Mouse (Mus musculus) splenic B cell, adult 2 months (primary cell): ENCODE data around the gene Upp1.

Experiments
- DNase-seq: peaks from one replicate; pipeline ENCODE4 v3.0.0-alpha.2; 2011; ENCODE audit warnings: low read depth, low spot score
- H3K27me3 ChIP-seq: 2 replicates; pipeline ENCODE4 v1.6.1; 2012; ENCODE audit warnings: mild to moderate bottlenecking, low read length, moderate library complexity, mixed read lengths; ENCODE audit not compliant: control insufficient read depth, poor library complexity, insufficient read depth, severe bottlenecking
- H3K36me3 ChIP-seq: 2 replicates; pipeline ENCODE4 v1.6.1; 2012; ENCODE audit warnings: mild to moderate bottlenecking, low read length, moderate library complexity, mixed read lengths; ENCODE audit not compliant: control insufficient read depth, poor library complexity, insufficient read depth, severe bottlenecking

Gene Upp1

DNA sequence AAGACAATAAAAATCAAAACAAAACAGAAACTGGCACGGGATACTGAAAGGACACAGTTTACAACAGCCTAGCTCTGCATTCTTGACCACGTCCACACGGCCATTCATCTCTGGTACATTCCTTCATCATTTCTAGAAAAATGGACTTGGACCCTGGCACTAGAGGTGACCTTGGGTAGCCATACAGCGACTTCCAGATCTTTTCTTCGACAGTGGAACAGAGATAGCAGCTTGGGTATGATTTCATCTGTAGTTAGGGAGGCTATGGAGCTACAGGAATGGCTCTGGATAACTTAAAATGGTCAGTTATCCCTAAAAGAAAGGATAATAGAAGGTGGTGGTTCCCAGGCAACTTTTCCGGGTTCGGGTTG, at the start of gene Upp1:
Gene Upp1, plus strand, starts transcription at position 54 of the 371 bp plus-strand sequence.
- DNase-seq: no peak
- Histone ChIP-seq H3K36me3 (no peaks in the 10 kb centered on the region), H3K27me3 (0 out of 2 replicates have a peak, but pooled peaks cover 1% of the 10 kb centered on the region)

- no peak for DNase-seq
- Histone ChIP-seq H3K36me3 (no peaks in the 10 kb centered on the region), H3K27me3 (no peaks in the 10 kb centered on the region)
Measured at GRCm38 (mm10) chr11:9076444-9076843, 41.5 kb upstream of the Upp1 start.

DNA sequence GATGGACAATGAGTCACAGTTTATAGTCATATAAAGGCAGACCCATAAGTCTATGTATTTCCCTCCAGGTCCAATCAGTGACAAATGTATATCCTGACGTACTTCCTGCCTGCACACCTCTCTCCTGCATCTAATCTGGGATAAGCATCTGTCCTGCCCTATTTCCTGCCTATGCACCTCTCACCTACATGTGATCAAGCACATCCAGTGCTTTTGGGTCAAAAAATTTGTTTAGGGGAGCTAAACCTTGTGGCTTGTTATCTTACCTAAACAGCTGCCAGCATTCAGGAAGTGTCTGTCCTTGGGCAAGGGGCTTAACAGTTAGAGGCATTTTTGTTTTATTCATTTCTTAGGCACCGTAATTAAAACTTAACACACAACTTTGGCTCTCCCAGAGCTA, 4.7 kb upstream of the Upp1 start:
- no peak for DNase-seq
- Histone ChIP-seq H3K36me3 (no peaks in the 10 kb centered on the region), H3K27me3 (0 out of 2 replicates have a peak, but pooled peaks cover 1% of the 10 kb centered on the region)

DNA sequence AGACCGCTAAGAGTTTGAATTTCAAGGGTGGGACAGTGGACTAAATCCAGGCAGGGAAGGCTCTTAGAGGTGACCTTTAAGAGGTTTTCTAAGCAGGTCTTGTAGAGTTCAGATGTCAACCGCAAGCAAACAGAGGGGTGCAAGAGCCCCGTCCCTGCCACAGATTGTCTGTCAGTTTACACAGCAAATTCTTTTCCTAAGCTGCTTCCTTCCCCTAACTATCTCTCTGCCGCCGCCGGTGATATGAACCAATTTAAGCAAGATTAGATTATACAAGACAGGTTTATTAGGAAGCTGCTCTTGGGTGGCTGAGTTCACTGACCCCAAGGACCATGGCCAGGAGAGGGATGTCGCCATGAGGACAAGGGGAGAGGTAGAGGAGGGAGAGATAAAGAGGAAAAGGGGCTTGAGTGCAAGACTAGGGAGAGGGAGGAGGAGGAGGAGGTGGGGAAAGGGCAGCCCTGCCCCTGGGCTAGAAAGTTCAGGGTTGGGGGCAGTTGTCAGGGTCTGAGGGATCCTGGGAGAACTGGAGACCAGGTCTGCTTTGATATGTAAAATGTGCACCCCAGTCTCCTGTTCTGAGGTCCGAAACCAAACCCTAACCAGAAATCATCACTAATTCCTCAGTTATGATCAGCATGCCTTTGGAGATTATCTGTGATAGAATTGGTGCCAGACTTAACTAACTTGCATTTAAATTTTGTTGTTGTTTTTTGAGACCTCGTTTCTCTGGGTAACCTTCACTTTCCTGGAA, 2.4 kb upstream of the Upp1 start:
- Histone ChIP-seq H3K36me3 (no peaks in the 10 kb centered on the region), H3K27me3 (0 out of 2 replicates have a peak, but pooled peaks cover 1% of the 10 kb centered on the region)
- no peak for DNase-seq

DNA sequence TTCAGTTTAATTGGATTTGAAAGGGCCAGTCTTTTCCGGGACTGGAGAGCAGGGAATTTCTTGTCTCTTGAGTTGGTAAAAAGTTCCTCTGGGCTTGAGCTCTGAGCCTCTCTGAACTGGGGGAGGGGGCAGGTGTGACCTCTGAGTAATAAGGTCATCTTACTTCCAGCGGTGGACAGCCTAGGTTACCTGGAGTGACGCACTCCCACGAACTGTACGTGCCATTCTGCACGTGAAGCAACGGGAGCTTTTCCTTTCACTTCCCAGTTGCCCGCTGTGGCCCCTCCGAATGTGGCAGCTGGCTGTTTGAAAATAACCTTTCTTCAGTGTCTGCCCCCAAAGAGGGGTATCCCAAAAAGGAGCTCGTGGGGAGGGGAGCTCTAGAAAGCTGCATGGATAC, 1.8 kb upstream of the Upp1 start:
- DNase-seq: no peak
- H3K27me3 ChIP-seq: 0 out of 2 replicates have a peak, but pooled peaks cover 1% of the 10 kb centered on the region
- H3K36me3 ChIP-seq: no peaks in the 10 kb centered on the region

GRCm38 (mm10) chr11:9116916-9117315, 987 bp upstream of the Upp1 start:
- Histone ChIP-seq H3K27me3 (0 out of 2 replicates have a peak, but pooled peaks cover 1% of the 10 kb centered on the region), H3K36me3 (no peaks in the 10 kb centered on the region)
- DNase-seq: no peak

DNA sequence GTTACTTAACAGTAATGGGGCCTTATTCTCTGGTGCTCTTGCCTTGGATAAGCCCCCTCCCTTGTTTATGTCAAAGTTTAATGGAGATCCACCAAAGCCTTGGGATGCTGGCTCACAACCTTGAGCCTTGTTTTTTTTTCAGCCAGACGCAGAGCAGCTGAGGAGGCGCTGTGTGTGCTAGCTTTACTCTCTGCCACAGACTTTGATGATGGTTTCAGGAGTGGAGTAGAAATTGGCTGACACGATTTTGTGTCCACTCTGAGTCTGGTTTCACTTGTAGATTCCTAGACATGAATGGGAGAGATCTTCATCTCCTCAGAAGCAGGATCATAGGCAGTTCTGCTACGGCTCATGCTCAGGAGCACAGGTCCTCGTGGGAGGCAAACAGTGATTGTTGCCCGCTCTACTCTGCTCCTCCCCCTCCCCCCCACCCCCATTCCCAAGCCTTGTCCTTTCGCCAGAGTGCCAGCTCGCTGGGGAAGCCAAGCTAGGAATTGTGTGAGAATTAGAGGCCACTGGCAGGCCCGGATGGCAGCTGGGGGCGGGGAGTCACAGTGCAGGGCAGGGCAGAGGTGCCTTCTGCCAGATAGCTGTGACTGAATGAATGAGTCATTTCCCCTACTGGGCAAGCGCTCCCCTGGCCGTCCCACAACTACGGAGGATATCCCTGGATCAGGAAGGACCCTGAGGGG, 399 bp upstream of the Upp1 start:
- Histone ChIP-seq H3K27me3 (0 out of 2 replicates have a peak, but pooled peaks cover 1% of the 10 kb centered on the region), H3K36me3 (no peaks in the 10 kb centered on the region)
- no peak for DNase-seq

DNA sequence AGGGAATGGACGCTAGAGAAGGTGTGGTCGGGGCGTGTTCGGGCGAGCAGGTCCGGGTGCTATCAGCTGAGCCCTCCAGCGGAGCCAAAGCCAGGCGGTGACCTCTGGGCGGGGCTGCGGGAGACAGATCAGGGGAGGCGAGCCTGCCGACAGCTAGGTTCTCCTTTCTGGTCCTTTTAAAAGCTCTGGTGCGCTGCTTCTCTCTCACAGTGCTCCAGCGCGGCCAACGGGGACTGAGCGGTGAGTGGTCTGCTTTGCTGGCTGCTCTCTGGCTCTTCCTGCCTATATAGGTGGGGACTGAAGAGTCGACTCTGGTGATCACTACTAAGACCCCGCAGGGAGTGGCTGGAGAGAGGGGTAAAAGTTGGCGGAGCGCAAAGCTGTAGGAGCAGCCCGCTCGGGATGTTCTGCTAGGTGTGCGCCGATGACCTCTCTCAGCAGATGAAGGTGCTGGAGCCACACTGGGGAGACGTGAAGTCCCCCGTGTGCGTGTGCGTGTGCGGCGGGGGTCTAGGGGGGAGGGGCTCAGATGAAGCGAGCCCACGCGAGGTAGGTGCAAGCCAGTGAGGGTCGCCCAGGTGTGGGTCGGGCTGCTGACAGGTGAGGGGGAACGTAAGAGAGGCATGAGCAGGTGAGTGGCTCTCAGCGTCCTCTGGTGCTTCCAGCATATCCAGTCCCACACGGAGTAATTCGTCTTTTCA, 668 bp downstream of the Upp1 start:
- Histone ChIP-seq H3K36me3 (no peaks in the 10 kb centered on the region), H3K27me3 (0 out of 2 replicates have a peak, but pooled peaks cover 1% of the 10 kb centered on the region)
- no peak for DNase-seq

- no peak for DNase-seq
- no peaks in the 10 kb centered on the region for H3K36me3 ChIP-seq
- 0 out of 2 replicates have a peak, but pooled peaks cover 1% of the 10 kb centered on the region for H3K27me3 ChIP-seq
Measured at GRCm38 (mm10) chr11:9119231-9120020, 1.5 kb downstream of the Upp1 start.

GRCm38 (mm10) chr11:9122315-9122714, 4.4 kb downstream of the Upp1 start:
- no peak for DNase-seq
- no peaks in the 10 kb centered on the region for H3K27me3 ChIP-seq

GRCm38 (mm10) chr11:9126373-9127107, 8.6 kb downstream of the Upp1 start:
- H3K36me3 ChIP-seq: no peaks in the 10 kb centered on the region
- no peak for DNase-seq
- no peaks in the 10 kb centered on the region for H3K27me3 ChIP-seq

More at GRCm38 (mm10) chr11:9122315-9122714, 4.4 kb downstream of the Upp1 start:
- no peaks in the 10 kb centered on the region for H3K36me3 ChIP-seq

DNA sequence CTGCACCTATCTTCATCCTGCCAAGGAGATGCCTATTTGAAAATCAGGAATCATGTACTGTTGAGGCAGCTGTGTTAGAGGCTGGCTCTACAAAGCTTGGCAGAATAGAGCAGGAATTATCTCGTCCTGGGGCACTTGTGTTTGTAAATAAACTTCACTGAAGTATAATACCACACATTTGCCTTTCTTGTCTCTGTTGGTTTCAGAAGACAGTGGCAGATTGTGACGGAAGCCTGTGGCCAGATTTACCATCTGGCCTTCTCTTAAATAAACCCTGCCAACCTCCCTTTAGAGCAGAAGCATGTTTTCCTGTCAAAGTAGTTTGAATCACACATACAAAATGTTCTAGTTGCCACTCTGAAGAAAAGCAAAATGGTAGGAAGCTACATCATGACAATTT, 10.2 kb downstream of the Upp1 start:
- Histone ChIP-seq H3K27me3 (no peaks in the 10 kb centered on the region), H3K36me3 (no peaks in the 10 kb centered on the region)

DNA sequence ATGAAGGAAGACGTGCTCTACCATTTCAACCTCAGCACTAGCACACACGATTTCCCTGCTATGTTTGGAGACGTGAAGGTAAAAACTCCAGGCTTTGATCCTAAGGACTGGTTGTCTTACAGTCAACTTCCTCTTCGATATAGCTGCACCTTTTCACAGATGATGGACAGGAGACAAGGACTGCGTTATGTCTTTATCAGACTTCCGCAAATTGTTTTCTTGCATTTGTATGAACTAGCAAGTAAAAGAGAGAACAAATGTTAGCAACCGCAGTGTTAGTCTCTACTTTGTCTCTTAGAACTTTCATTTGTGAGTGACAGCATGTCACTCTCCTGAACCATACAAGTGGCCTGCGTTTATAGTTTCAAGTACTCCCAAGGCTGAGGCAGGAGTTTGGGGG, 11.6 kb downstream of the Upp1 start:
- Histone ChIP-seq H3K27me3 (no peaks in the 10 kb centered on the region), H3K36me3 (no peaks in the 10 kb centered on the region)
- DNase-seq: no peak

More for the DNA sequence above, 10.2 kb downstream of the Upp1 start:
- no peak for DNase-seq

DNA sequence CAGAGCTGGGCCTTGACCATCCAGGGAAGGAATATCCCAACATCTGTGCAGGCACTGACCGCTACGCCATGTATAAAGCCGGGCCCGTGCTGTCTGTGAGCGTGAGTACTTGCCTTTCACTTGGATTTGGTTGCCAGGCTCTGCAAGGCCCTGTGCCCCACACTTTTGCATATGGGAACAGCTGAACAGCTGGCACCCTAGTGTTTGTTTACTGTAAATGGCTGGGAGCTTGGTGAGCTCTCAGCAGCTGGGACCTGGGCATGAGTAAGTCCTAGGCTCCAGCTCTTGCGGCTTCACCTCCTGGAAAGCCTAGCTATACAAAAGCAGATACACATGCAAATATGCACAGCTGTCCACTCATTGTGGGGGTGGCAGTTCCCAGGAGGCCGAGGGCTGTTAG, 13.8 kb downstream of the Upp1 start:
- DNase-seq: no peak
- Histone ChIP-seq H3K36me3 (no peaks in the 10 kb centered on the region), H3K27me3 (no peaks in the 10 kb centered on the region)
